Mouse (Mus musculus) inflammation-experienced regulatory T-cells, adult 16 weeks (primary cell): ENCODE results near the gene Pdlim3. TPM values are rescaled to one million over a fixed set of nuclear protein-coding genes. Genes with fewer than 3 reads are reported as not detected.

Experiments
- polyA plus RNA-seq: library from polyadenylated mRNA; unstranded; fragments of 100-300 nt; shearing (Covaris generic); gene quantifications from one replicate; pipeline ENCODE4 v1.2.1, GENCODE M21; 2017

Pdlim3 gene
- not detected for polyA plus RNA-seq

DNA sequence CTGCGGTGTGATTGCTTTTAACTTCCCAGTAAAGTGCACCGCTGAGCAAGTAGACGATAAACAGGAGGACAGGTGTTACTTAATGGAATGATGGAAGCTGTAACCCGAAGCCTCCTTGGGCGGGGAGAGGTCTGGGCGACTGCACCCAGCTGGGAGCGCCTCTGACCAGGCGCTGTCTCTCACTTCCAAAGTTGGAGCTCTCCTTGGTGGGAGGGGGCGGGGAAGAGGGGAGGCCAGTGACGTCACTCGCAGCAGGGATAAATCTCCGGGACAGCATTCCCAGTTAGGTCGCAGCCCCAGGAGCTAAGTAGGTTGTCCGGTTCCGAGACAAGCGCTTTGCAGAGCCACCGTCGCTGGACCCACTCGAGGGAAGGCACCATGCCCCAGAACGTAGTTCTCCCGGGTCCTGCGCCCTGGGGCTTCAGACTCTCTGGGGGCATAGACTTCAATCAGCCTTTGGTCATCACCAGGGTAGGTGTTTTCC lies at the start of gene Pdlim3:
Gene Pdlim3, plus strand, starts transcription at position 260 of the 484 bp plus-strand sequence.

DNA sequence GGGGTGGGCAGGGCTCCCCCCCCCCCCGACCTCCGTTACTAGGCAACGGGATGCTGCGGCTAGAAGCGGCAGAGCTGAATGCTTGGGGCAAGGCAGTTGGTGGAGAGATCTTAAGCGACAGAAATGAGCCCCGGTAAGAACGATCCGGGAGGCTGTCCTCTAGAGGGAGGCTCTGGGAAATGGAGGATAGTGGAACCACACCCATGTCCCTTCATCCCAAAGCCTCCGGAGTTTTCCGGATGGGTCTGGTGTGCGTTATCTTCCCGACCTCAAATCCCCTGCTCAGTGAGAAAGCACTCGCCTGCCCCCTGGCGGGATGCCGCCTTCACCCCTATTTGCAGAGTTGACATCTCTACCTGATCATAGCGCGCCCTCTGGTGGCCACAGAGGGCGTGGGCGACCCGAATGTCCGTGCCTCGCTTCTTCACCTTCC lies 49.3 kb downstream of the Pdlim3 start, which contains the start of gene Ccdc110:
Gene Ccdc110, plus strand, starts transcription at position 38 of the 433 bp plus-strand sequence.

Other genes with a start within 250 kb of the Pdlim3 start
- gene Ccdc110, start 49.2 kb downstream of the Pdlim3 start, polyA plus RNA-seq, result not detected
- gene 1700029J07Rik, start 89.8 kb downstream of the Pdlim3 start, polyA plus RNA-seq, result 3.0 TPM
- 52.7 TPM for gene Ufsp2, start 90.1 kb downstream of the Pdlim3 start, polyA plus RNA-seq
- gene Lrp2bp, start 113.8 kb downstream of the Pdlim3 start, polyA plus RNA-seq, result not detected
- gene Ankrd37, start 120.2 kb downstream of the Pdlim3 start, polyA plus RNA-seq, result 24.9 TPM